ENCODE assay signal across 8 mouse cellular contexts in genomic region chr2:45112891-45113683, GRCm38 (mm10). TPM values are rescaled to one million over a fixed set of nuclear protein-coding genes. Genes with fewer than 3 reads are reported as not detected.
DNase-seq lines count a peak whose midpoint lies in the region; ATAC-seq lines count a peak whose summit lies in the region.

No protein-coding gene starts in this region.

- H3K9ac ChIP-seq in embryonic facial prominence, embryonic 12.5 days: peak overlapping the region; percentile 100
- peak overlapping the region; percentile 93 for H3K9ac ChIP-seq in heart, embryonic 12.5 days
- H3K9ac ChIP-seq in kidney, embryonic 15.5 days: peak overlapping the region; percentile 54
- peak overlapping the region; percentile 74 for H3K9ac ChIP-seq in lung, embryonic 15.5 days
- peak overlapping the region; percentile 54; the same call in 1 of the 2 replicates for H3K9ac ChIP-seq in neural tube, embryonic 14.5 days (replicated peaks; ENCODE audit: low read depth, low read length)

- peak overlapping the region; percentile 96 for H3K27ac ChIP-seq in embryonic facial prominence, embryonic 12.5 days
- peak overlapping the region; percentile 96 for H3K27ac ChIP-seq in heart, embryonic 12.5 days (ENCODE audit: poor library complexity, severe bottlenecking)
- peak overlapping the region; percentile 94 for H3K27ac ChIP-seq in kidney, embryonic 15.5 days
- H3K27ac ChIP-seq in lung, embryonic 15.5 days: peak overlapping the region; percentile 96
- peak overlapping the region; percentile 81 for H3K27ac ChIP-seq in neural tube, embryonic 14.5 days (ENCODE audit: low read depth, low read length)

- peak overlapping the region; percentile 86 for H3K4me3 ChIP-seq in embryonic facial prominence, embryonic 12.5 days
- H3K4me3 ChIP-seq in heart, embryonic 12.5 days: peak overlapping the region; percentile 73
- H3K4me3 ChIP-seq in kidney, embryonic 15.5 days (replicated peaks): peak overlapping the region; percentile 82
- H3K4me3 ChIP-seq in lung, embryonic 15.5 days: peak overlapping the region; percentile 73
- H3K4me3 ChIP-seq in neural tube, embryonic 14.5 days (ENCODE audit: low read depth, low read length): peak overlapping the region; percentile 79

- peaks cover 8% of the 10 kb centered on the region; the same call in 1 of the 2 replicates for H3K4me1 ChIP-seq in embryonic facial prominence, embryonic 12.5 days
- H3K4me1 ChIP-seq in heart, embryonic 12.5 days (replicated peaks): 0 out of 2 replicates have a peak, but pooled peaks cover 13% of the 10 kb centered on the region
- peaks cover 26% of the 10 kb centered on the region for H3K4me1 ChIP-seq in kidney, embryonic 15.5 days
- H3K4me1 ChIP-seq in lung, embryonic 15.5 days: peaks cover 6% of the 10 kb centered on the region
- peaks cover 4% of the 10 kb centered on the region; the same call in 1 of the 2 replicates for H3K4me1 ChIP-seq in neural tube, embryonic 14.5 days (ENCODE audit: control insufficient read depth, insufficient read depth, low read length)

- no peak; the same call in 1 of the 2 replicates for ATAC-seq in embryonic facial prominence, embryonic 12.5 days (ENCODE audit: insufficient number of reproducible peaks, insufficient read depth, low FRiP score, low TSS enrichment)
- no peak for ATAC-seq in heart, embryonic 12.5 days (ENCODE audit: insufficient number of reproducible peaks, low FRiP score)
- ATAC-seq in kidney, embryonic 15.5 days (replicated peaks; ENCODE audit: low FRiP score): 0 out of 2 replicates have a peak, but pooled peaks have one; percentile 9
- ATAC-seq in lung, embryonic 15.5 days (ENCODE audit: borderline replicate concordance, extremely low read depth, low FRiP score, low TSS enrichment): peak; percentile 6; the same call in 1 of the 2 replicates
- no peak for ATAC-seq in neural tube, embryonic 14.5 days (ENCODE audit: low read depth)

- WGBS in embryonic facial prominence, embryonic 12.5 days: 0% methylated on average over 23 of the region's 25 CpGs
- 3% methylated on average over 23 of the region's 25 CpGs for WGBS in heart, embryonic 12.5 days
- WGBS in kidney, embryonic 15.5 days: 2% methylated on average over 23 of the region's 25 CpGs
- WGBS in lung, embryonic 15.5 days: 1% methylated on average over 23 of the region's 25 CpGs
- 1% methylated on average over 23 of the region's 25 CpGs for WGBS in neural tube, embryonic 14.5 days

- peak; percentile 76 to 83 for DNase-seq in left cerebral cortex, postnatal 14 days (ENCODE audit: low spot score in 2 of 2)
- DNase-seq in left cerebral cortex, adult 9 months (ENCODE audit: low spot score in 2 of 2): no peak
- no peak for DNase-seq in MN1 (ENCODE audit: low spot score)

- H3K9me3 ChIP-seq in embryonic facial prominence, embryonic 12.5 days: no peaks in the 10 kb centered on the region
- H3K9me3 ChIP-seq in heart, embryonic 12.5 days (replicated peaks): no peaks in the 10 kb centered on the region
- no peaks in the 10 kb centered on the region for H3K9me3 ChIP-seq in kidney, embryonic 15.5 days (replicated peaks)
- no peaks in the 10 kb centered on the region for H3K9me3 ChIP-seq in lung, embryonic 15.5 days
- no peaks in the 10 kb centered on the region for H3K9me3 ChIP-seq in neural tube, embryonic 14.5 days (ENCODE audit: control insufficient read depth, low read length)

- intact Hi-C loops in left cerebral cortex, postnatal 14 days (cut with DNase I): loop anchor here (5.0 to 10.0 kb wide), 2 partner anchors 252 to 556 kb away; no protein-coding TSS in a partner anchor

- H3K4me2 ChIP-seq in embryonic facial prominence, embryonic 12.5 days (replicated peaks): peak overlapping the region; percentile 80
- peak overlapping the region; percentile 77 for H3K4me2 ChIP-seq in heart, embryonic 12.5 days
- peak overlapping the region; percentile 77 for H3K4me2 ChIP-seq in kidney, embryonic 15.5 days
- H3K4me2 ChIP-seq in lung, embryonic 15.5 days: peak overlapping the region; percentile 86
- peak overlapping the region; percentile 73 for H3K4me2 ChIP-seq in neural tube, embryonic 14.5 days (ENCODE audit: low read depth, low read length)

- H3K27me3 ChIP-seq in embryonic facial prominence, embryonic 12.5 days: no peaks in the 10 kb centered on the region
- H3K27me3 ChIP-seq in heart, embryonic 12.5 days (replicated peaks): no peaks in the 10 kb centered on the region
- peaks cover 7% of the 10 kb centered on the region; the same call in 1 of the 2 replicates for H3K27me3 ChIP-seq in kidney, embryonic 15.5 days
- H3K27me3 ChIP-seq in lung, embryonic 15.5 days: peaks cover 16% of the 10 kb centered on the region
- H3K27me3 ChIP-seq in neural tube, embryonic 14.5 days (ENCODE audit: control insufficient read depth, insufficient read depth, low read length): no peaks in the 10 kb centered on the region

- no peaks in the 10 kb centered on the region for H3K36me3 ChIP-seq in embryonic facial prominence, embryonic 12.5 days
- no peaks in the 10 kb centered on the region for H3K36me3 ChIP-seq in heart, embryonic 12.5 days
- H3K36me3 ChIP-seq in kidney, embryonic 15.5 days: no peaks in the 10 kb centered on the region
- H3K36me3 ChIP-seq in lung, embryonic 15.5 days: no peaks in the 10 kb centered on the region
- no peaks in the 10 kb centered on the region for H3K36me3 ChIP-seq in neural tube, embryonic 14.5 days (ENCODE audit: control insufficient read depth, insufficient read depth, low read length)

RNA-seq across cellular contexts. Expression of gene Zeb2, which starts 4.1 kb away (rescaled TPM):
- 100 to 1,000 TPM; 199 to 209 TPM for total RNA-seq in left cerebral cortex, postnatal 14 days (2021)
- polyA plus RNA-seq in embryonic facial prominence, embryonic 12.5 days (2016; fragmentation: Nextera tagmentation; extraction: Ambion mirVana): 47.4 and 49.3 TPM in 2 replicates
- 28.0 and 29.6 TPM in 2 replicates for polyA plus RNA-seq in heart, embryonic 12.5 days (2016; fragmentation: Nextera tagmentation; extraction: Ambion mirVana)
- 51.1 and 57.1 TPM in 2 replicates for polyA plus RNA-seq in kidney, embryonic 15.5 days (2015; fragmentation: Nextera tagmentation; extraction: Ambion mirVana)
- 79.9 and 94.7 TPM in 2 replicates for polyA plus RNA-seq in lung, embryonic 15.5 days (2015; fragmentation: Nextera tagmentation; extraction: Ambion mirVana)
- polyA plus RNA-seq in neural tube, embryonic 14.5 days (2014; fragmentation: Nextera tagmentation; extraction: Ambion mirVana): 53.8 and 57.6 TPM in 2 replicates

Comparison
In these comparisons a context has a peak if more than half of its experiments do, and no peak if none do; other contexts are left out.
1. DNase-seq: peak in left cerebral cortex, postnatal 14 days (2 of 2); none in left cerebral cortex, adult 9 months (0 of 2) and MN1 (single experiment).
2. ATAC-seq: peak in kidney, embryonic 15.5 days (single experiment) and lung, embryonic 15.5 days (single experiment); none in embryonic facial prominence, embryonic 12.5 days (single experiment), heart, embryonic 12.5 days (single experiment) and neural tube, embryonic 14.5 days (single experiment).
3. Peak in every context shown above with its lines, with median percentiles within 50 percentile points of each other: H3K27ac ChIP-seq, H3K4me2 ChIP-seq, H3K4me3 ChIP-seq and H3K9ac ChIP-seq.